26 mouse cellular contexts compared by ENCODE assay signal in the genomic region with DNA sequence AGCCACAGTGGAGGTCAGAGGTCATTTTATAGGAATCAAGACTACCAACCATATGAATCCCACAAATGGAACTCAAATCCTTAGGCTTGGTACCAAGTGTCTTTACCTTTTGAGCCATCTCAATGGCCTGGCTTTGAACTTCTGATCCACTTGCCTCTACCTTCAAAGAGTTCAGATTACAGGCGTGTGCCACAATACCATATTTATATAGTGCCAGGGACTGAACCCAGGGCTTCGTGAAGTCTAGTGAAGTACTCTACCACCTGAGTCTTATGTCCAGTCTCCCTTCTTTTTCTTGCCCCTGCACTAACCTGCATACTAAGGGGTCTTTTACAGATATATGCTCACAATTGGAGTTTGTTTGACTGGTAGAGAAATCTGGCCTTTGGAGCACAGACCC.
"Had no signal": no experiment of that assay in that cellular context is flagged by ENCODE, and none has a peak within 500 bp of the region (broad histone marks: within the 10 kb centered on the region; RNA-seq: fewer than 3 reads in every experiment).

No protein-coding gene starts in this region.

- ATAC-seq: hindbrain, embryonic 16.5 days; inflammation-experienced regulatory T-cells, adult 6 months; intestine, embryonic 16.5 days had no signal

- H3K36me3 ChIP-seq: hindbrain, embryonic 10.5 days had no signal

- H3K4me2 ChIP-seq: heart, embryonic 12.5 days; hindbrain, embryonic 12.5 days; hindbrain, embryonic 14.5 days; kidney, embryonic 15.5 days; limb, embryonic 13.5 days; limb, embryonic 15.5 days had no signal

- H3K27ac ChIP-seq: gastrocnemius, adult 2 months; heart, embryonic 10.5 days; hindbrain, embryonic 10.5 days; hindbrain, embryonic 12.5 days; hindbrain, embryonic 14.5 days; kidney, embryonic 15.5 days; kidney, postnatal 0 days; layer of hippocampus, adult 2 months; limb, embryonic 13.5 days; limb, embryonic 15.5 days had no signal

- H3K4me3 ChIP-seq: gastrocnemius, adult 2 months; heart, embryonic 10.5 days; heart, embryonic 12.5 days; hindbrain, embryonic 10.5 days; hindbrain, embryonic 12.5 days; kidney, embryonic 15.5 days; layer of hippocampus, adult 2 months; limb, embryonic 13.5 days; limb, embryonic 15.5 days had no signal

- H3K9me3 ChIP-seq: heart, embryonic 10.5 days; heart, embryonic 12.5 days; hindbrain, embryonic 10.5 days; hindbrain, embryonic 12.5 days; kidney, embryonic 15.5 days; limb, embryonic 13.5 days; limb, embryonic 15.5 days had no signal

- H3K9ac ChIP-seq: heart, embryonic 12.5 days; hindbrain, embryonic 12.5 days; hindbrain, embryonic 14.5 days; kidney, embryonic 15.5 days; limb, embryonic 13.5 days; limb, embryonic 15.5 days had no signal

- H3K27me3 ChIP-seq: heart, embryonic 12.5 days; kidney, embryonic 15.5 days; limb, embryonic 13.5 days; limb, embryonic 15.5 days had no signal

- DNase-seq: gastrocnemius, postnatal 10 days; gastrocnemius, postnatal 25 days; heart, adult 18-20 months; heart, postnatal 10 days; heart, postnatal 4 days; kidney, adult 11 months; kidney, adult 2 months; kidney, adult 9 months; kidney, postnatal 25 days; kidney, postnatal 4 days; layer of hippocampus, postnatal 36 days; left cerebral cortex, postnatal 4 days had no signal
